Mouse (Mus musculus) heart, embryonic 16.5 days (tissue): Measurements from ENCODE around the gene Olfr287. TPM values are rescaled to one million over a fixed set of nuclear protein-coding genes. Genes with fewer than 3 reads are reported as not detected.

Experiments used
- ATAC-seq: fragments of 200-750 bp; cut with Nextera tagmentation; replicated peaks from 2 replicates; pipeline ENCODE4 v1.8.0; 2017; ENCODE audit warnings: moderate number of reproducible peaks; ENCODE audit not compliant: insufficient read depth, low FRiP score; ENCODE audit errors: extremely low read depth
- H3K27ac ChIP-seq: fragments of 300-500 bp; sonication (generic); 2 replicates; pipeline ENCODE4 v1.5.1; 2014; ENCODE audit warnings: mild to moderate bottlenecking, low read length, control low read depth, moderate library complexity
- H3K27me3 ChIP-seq: fragments of 300-500 bp; sonication (generic); 2 replicates; pipeline ENCODE4 v1.6.1; 2014; ENCODE audit warnings: low read length, mixed read lengths; ENCODE audit not compliant: control insufficient read depth, insufficient read depth
- H3K36me3 ChIP-seq: fragments of 300-500 bp; sonication (generic); 2 replicates; pipeline ENCODE4 v1.6.1; 2014; ENCODE audit not compliant: control insufficient read depth, insufficient read depth
- H3K4me1 ChIP-seq: fragments of 300-500 bp; sonication (generic); 2 replicates; pipeline ENCODE4 v1.6.1; 2014; ENCODE audit warnings: low read length, mixed read lengths; ENCODE audit not compliant: control insufficient read depth, insufficient read depth
- H3K4me2 ChIP-seq: fragments of 300-500 bp; sonication (generic); 2 replicates; pipeline ENCODE4 v1.6.1; 2014; ENCODE audit warnings: low read depth, mild to moderate bottlenecking, control low read depth, low read length
- H3K4me3 ChIP-seq: fragments of 300-500 bp; sonication (generic); 2 replicates; pipeline ENCODE4 v1.5.1; 2014; ENCODE audit warnings: mild to moderate bottlenecking, control low read depth, low read length
- H3K9ac ChIP-seq: fragments of 300-500 bp; sonication (generic); 2 replicates; pipeline ENCODE4 v1.6.1; 2014; ENCODE audit warnings: low read length, control low read depth
- H3K9me3 ChIP-seq: fragments of 300-500 bp; sonication (generic); replicated peaks from 2 replicates; pipeline ENCODE4 v1.6.1; 2016; ENCODE audit warnings: low read length; ENCODE audit not compliant: control insufficient read depth
- WGBS: fragments of 180-500 bp; shearing (Covaris S2); extraction: QIAGEN DNeasy Blood & Tissue Kit; methylation state at CpG from one replicate; pipeline ENCODE4 v1.1.7; 2014; 5-methylcytosine and 5-hydroxymethylcytosine counted together
- polyA plus RNA-seq: library from polyadenylated mRNA; unstranded; fragments of >200 nt; fragmentation: Nextera tagmentation; extraction: Ambion mirVana; gene quantifications from 2 replicates; pipeline ENCODE4 v1.2.1, GENCODE M21; 2015

The Olfr287 gene
- not detected in 2 replicates for polyA plus RNA-seq

DNA sequence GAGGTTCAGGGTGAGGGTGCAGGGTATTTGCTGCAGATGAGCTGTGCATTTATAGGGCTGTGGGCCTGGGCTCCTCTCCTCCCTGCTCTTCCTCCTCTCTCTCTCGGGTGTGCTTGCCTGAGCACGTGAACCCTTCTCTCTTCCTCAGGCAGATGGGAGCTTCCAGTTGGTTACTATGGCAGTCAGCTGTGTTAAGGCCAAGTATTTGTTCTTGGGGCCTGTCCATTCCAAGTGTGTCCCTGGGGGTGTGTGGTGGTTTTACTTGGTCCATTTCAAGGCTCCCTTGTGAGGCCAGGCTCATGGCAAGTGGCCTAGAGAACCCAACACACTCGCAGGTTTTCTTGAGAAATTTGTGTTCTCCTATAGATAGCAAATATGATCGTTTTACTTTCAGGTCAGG, at the start of gene Olfr287, which contains the start of gene Gm44579:
Gene Olfr287, minus strand, starts transcription at position 180 of the 400 bp plus-strand sequence.
Gene Gm44579, minus strand, starts transcription at position 101 of the 400 bp plus-strand sequence.
- H3K4me3 ChIP-seq: no peak within 1 kb of the TSS
- WGBS: 57% methylated on average over 4 of the region's 4 CpGs
- no peaks in the 10 kb centered on the region for H3K36me3 ChIP-seq
- ATAC-seq: no peak
- no peak within 1 kb of the TSS for H3K9ac ChIP-seq
- H3K9me3 ChIP-seq: no peaks in the 10 kb centered on the region
- H3K27me3 ChIP-seq: no peaks in the 10 kb centered on the region
- H3K27ac ChIP-seq: no peak within 1 kb of the TSS
- H3K4me1 ChIP-seq: no peaks in the 10 kb centered on the region
- no peak within 1 kb of the TSS for H3K4me2 ChIP-seq

DNA sequence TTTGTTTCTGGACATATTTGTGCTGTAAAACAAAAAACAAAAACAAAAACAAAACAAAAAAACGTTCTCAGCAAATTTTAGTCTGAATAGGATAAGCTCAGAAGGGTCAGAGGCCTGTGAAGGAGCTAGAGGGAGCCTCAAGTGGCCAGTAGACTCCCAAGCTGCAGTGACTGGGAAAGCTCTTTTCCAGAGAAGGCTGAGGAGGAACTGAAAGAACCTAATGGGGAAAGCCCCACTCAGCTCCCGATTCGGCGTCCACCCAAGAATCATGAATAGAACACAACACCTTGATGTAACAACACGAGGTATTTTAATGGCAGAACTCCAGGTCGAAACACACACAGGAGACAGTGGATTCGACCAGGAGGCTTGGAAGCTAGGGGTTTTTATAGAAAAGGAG, 36.9 kb upstream of the Olfr287 start:
- H3K36me3 ChIP-seq: no peaks in the 10 kb centered on the region
- WGBS: 88% methylated on average over 7 of the region's 7 CpGs

DNA sequence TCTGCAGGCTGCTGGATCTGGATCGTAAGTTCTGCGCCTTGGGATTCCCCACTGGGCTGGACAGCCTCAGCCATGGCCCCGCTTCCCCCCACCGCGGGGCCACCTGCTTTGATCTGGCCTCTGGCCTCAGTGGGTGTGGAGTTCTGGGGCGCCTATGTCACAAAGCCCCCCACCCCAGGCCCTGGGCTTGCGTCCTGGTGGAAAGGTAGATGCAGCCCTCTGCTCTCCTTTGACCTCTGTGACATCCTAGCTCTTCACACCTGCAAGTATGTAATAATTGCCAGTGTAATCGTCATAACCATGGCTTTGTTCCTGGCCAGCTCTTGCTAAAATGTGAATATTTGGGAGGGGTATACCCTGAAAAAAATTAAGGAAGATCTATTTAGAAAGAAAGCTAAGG, 36.3 kb upstream of the Olfr287 start, which contains the start of gene H1fnt:
Gene H1fnt, minus strand, starts transcription at position 101 of the 400 bp plus-strand sequence.
- H3K4me2 ChIP-seq: no peak within 1 kb of the TSS
- H3K36me3 ChIP-seq: no peaks in the 10 kb centered on the region
- peaks cover 3% of the 10 kb centered on the region; the same call in 1 of the 2 replicates for H3K9me3 ChIP-seq
- no peak within 1 kb of the TSS for H3K9ac ChIP-seq
- no peaks in the 10 kb centered on the region for H3K27me3 ChIP-seq
- no peak within 1 kb of the TSS for H3K4me3 ChIP-seq
- no peaks in the 10 kb centered on the region for H3K4me1 ChIP-seq
- ATAC-seq: no peak
- WGBS: 79% methylated on average over 8 of the region's 8 CpGs
- H3K27ac ChIP-seq: no peak within 1 kb of the TSS

More for the DNA sequence above, 36.9 kb upstream of the Olfr287 start:
- Histone ChIP-seq H3K27me3 (no peaks in the 10 kb centered on the region), H3K4me1 (no peaks in the 10 kb centered on the region), H3K9me3 (peaks cover 3% of the 10 kb centered on the region; the same call in 1 of the 2 replicates), H3K27ac (no peak overlapping the region), H3K4me3 (no peak overlapping the region), H3K4me2 (no peak overlapping the region), H3K9ac (no peak overlapping the region)
- ATAC-seq: no peak

DNA sequence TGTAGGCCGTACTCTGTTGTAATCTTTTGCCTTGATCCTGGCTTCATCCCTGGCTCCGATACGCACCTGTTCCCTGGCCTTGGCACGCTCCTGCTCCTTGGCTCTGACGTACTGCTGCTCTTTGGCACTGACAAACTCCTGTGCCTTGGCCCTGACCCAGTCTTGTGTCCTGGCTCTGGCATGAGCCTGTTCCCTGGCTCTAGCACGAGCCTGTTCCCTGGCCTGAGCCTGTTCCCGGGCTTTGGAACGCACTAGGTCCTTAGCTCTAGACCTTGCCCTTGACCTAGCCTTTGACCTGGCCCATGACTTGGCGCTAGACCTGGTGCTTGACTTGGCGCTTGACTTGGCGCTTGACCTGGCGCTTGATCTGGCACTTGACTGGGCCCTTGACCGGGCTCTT, 35.4 kb upstream of the Olfr287 start:
- ATAC-seq: no peak
- 88% methylated on average over 13 of the region's 13 CpGs for WGBS
- Histone ChIP-seq H3K36me3 (no peaks in the 10 kb centered on the region), H3K4me2 (no peak overlapping the region), H3K4me3 (no peak overlapping the region), H3K4me1 (no peaks in the 10 kb centered on the region), H3K27ac (no peak overlapping the region), H3K9ac (no peak overlapping the region), H3K9me3 (no peaks in the 10 kb centered on the region), H3K27me3 (no peaks in the 10 kb centered on the region)

DNA sequence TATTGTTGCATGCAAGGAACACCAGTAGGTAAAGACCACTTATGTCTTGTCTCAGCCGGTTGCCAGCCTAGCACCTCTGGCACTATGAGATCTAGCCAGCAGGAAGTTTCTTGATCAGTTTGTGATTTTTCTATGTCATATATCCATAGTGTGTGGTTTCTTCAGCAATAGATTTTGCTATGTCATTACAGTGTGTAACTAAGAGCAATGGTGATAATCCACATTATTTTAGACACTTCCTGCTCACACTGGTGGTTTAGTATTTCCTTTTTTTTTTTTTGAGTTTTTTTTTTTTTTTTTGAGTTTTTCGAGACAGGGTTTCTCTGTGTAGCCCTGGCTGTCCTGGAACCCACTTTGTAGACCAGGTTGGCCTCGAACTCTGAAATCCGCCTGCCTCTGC, 14.6 kb upstream of the Olfr287 start:
- 86% methylated on average over 4 of the region's 4 CpGs for WGBS
- no peak overlapping the region for H3K4me3 ChIP-seq
- no peak overlapping the region for H3K27ac ChIP-seq
- no peaks in the 10 kb centered on the region for H3K36me3 ChIP-seq
- no peaks in the 10 kb centered on the region for H3K27me3 ChIP-seq
- no peak overlapping the region for H3K4me2 ChIP-seq
- ATAC-seq: no peak
- H3K4me1 ChIP-seq: no peaks in the 10 kb centered on the region
- H3K9ac ChIP-seq: no peak overlapping the region
- no peaks in the 10 kb centered on the region for H3K9me3 ChIP-seq

DNA sequence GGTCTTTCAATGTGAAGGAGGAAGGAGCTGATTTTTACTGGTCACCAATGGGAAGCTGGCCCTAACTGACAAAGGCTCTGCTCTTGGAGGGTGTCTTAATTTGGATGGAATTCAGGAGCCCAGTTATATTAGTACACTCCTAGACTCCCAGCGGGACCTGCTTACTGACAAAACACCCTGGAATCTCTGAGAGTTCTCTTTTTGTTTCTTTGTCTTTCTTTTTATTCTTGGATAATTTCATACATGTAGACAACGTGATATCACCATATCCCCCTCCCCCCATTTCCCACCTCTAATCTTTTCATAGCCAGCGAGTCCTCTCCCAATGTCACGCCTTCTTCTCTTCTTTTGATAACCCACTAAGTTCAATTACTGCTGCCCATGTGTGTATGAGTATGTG, 13.5 kb upstream of the Olfr287 start, which contains the start of gene Olfr286:
Gene Olfr286, minus strand, starts transcription at position 101 of the 400 bp plus-strand sequence.
- no peak for ATAC-seq
- H3K4me3 ChIP-seq: no peak within 1 kb of the TSS
- no peak within 1 kb of the TSS for H3K27ac ChIP-seq
- H3K9me3 ChIP-seq: no peaks in the 10 kb centered on the region
- no peak within 1 kb of the TSS for H3K4me2 ChIP-seq
- 82% methylated on average over 4 of the region's 4 CpGs for WGBS
- no peaks in the 10 kb centered on the region for H3K27me3 ChIP-seq
- no peaks in the 10 kb centered on the region for H3K36me3 ChIP-seq
- H3K9ac ChIP-seq: no peak within 1 kb of the TSS
- no peaks in the 10 kb centered on the region for H3K4me1 ChIP-seq

DNA sequence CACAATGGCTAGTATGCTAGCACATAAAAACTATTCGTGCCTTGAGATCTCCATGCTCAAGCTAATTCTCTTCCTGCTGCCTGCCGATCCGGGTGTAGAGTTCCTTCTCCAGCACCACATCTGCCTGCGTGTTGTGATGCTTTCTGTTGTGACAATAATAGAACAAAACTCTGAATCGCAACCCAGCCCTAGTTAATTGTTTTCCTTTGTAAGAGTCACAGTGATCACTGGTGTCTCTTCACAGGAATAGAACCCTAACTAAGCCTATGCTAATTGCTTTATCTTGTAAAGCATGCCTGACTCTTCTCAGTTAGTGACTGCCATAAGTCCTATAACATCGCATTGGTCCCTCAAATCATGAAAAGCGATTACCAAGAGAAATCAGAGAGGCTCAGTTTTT, 5.2 kb upstream of the Olfr287 start:
- ATAC-seq: no peak
- H3K4me2 ChIP-seq: no peak overlapping the region
- H3K27me3 ChIP-seq: no peaks in the 10 kb centered on the region
- H3K27ac ChIP-seq: no peak overlapping the region
- H3K36me3 ChIP-seq: no peaks in the 10 kb centered on the region
- no peak overlapping the region for H3K4me3 ChIP-seq
- H3K4me1 ChIP-seq: no peaks in the 10 kb centered on the region
- 72% methylated on average over 7 of the region's 7 CpGs for WGBS
- no peaks in the 10 kb centered on the region for H3K9me3 ChIP-seq
- H3K9ac ChIP-seq: no peak overlapping the region

DNA sequence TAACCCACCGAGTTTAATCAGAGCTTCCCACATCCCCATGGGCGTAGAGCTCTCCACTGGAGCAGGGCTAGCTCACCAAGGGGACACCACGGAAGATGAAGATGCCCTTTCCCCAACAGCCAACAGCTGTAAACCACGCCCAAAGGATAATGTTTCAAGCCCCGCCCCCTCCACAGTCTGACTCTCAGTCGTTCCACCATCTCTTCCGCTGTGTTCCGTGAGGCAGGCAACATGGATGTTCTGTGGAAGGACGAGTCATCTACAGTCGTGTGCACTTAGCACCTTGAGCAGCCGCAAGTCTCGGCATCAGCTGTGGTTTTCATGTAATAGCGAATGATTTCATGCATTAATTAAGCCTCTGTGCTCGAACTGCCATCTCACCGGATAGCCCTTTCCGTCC, 4.8 kb upstream of the Olfr287 start:
- Histone ChIP-seq H3K4me1 (no peaks in the 10 kb centered on the region), H3K4me2 (no peak overlapping the region), H3K27me3 (no peaks in the 10 kb centered on the region), H3K36me3 (no peaks in the 10 kb centered on the region), H3K4me3 (no peak overlapping the region), H3K9ac (no peak overlapping the region), H3K27ac (no peak overlapping the region), H3K9me3 (no peaks in the 10 kb centered on the region)
- no peak for ATAC-seq
- WGBS: 40% methylated on average over 16 of the region's 16 CpGs

DNA sequence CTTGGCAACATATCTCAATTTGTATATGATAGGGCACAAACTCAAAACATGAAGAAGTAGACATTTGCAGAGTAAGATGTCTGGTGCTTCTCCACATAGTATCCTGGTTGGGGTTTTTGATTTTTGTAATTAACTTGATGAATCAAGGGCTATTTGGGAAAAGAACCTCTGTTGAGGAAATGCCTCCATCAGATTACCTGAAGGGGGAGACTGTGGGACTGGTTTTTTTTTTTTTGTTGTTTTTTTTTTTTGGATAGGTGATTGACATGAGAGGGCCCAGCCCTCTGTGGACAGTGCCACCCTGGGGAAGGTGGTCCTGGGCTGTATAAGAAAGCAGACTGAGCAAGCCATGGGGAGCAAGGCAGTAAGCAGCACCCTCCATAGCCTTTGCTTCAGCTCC, 1.5 kb upstream of the Olfr287 start:
- no peak overlapping the region for H3K27ac ChIP-seq
- no peak overlapping the region for H3K4me3 ChIP-seq

More for the DNA sequence above, 1.5 kb upstream of the Olfr287 start:
- no peaks in the 10 kb centered on the region for H3K4me1 ChIP-seq
- no peak overlapping the region for H3K4me2 ChIP-seq
- H3K9me3 ChIP-seq: no peaks in the 10 kb centered on the region
- no peak overlapping the region for H3K9ac ChIP-seq
- ATAC-seq: no peak
- no peaks in the 10 kb centered on the region for H3K27me3 ChIP-seq
- H3K36me3 ChIP-seq: no peaks in the 10 kb centered on the region
